Mouse (Mus musculus): ENCODE measurements at regions not wholly inside any gene's neighbourhood (a gene's known extent, or its start where the extent isn't known, plus 50 kb on each side); places are given as distances from the start of the nearest gene placed in this dataset.
"Not testable (repeated sequence)": the region's sequence is repeated elsewhere in the genome, so short reads cannot be mapped to it uniquely, and the experiment has no call there.

DNA sequence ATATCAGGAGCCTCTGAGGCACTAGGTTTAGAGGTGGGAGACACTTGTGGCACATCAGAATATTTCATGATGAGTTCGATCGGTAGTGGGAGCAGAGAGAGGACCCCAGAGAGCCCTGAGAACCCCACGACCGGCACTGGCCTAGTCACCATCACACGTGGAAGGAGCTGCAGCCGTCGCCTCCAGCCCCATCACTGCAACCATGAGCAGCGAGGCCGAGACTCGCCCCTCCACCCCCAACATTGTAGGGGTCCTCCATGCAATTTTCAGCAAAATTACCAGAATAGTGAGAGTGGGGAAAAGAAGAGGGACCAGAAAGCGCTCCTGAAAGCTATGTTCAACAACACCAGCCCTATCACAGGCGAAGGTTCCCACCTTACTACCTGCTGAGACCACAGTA, 297.0 kb downstream of the Edem1 start:
- DNase-seq (ENCODE audit: low spot score in 2 of 2), result no peak

DNA sequence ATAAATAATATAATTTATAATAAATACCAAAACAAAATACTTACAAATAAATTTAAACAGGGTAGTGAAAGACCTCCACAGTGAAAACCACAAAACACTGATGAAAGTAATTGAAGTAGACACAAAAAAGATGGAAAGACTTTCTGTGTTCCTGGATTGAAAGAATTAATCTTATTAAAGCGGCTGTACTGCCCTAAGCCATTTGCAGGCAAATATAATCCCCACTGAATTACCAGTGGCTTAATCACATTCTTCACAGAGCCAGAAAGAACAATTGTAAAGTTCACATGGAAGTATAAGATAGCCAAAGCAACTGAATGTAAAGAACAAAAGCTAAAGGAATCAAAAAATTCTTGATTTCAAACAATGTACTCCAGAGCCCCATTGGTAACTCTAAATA, 298.8 kb downstream of the Edem1 start:
- no peak for DNase-seq (ENCODE audit: low spot score in 2 of 2)

DNA sequence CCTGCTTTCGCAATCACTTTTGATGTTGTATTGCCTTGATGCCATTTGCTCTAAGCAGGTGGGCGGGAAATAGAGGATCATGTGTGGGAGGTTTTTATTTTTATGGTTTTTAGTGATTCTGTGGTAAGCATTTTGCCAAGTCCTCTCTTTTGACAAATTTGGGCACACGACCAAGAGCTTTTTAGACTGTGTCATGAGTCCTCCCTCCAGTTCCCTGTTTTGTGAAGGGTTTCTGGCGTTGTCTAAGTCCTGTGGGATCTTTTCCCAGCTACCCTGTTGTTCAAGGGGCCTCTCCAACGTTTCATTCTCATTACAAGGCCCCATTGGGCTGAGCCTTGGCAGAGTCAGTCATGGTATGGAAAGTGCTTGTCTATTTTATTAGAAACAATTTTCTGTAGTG, 317.7 kb downstream of the Edem1 start:
- DNase-seq (ENCODE audit: low spot score in 2 of 2), result no peak

DNA sequence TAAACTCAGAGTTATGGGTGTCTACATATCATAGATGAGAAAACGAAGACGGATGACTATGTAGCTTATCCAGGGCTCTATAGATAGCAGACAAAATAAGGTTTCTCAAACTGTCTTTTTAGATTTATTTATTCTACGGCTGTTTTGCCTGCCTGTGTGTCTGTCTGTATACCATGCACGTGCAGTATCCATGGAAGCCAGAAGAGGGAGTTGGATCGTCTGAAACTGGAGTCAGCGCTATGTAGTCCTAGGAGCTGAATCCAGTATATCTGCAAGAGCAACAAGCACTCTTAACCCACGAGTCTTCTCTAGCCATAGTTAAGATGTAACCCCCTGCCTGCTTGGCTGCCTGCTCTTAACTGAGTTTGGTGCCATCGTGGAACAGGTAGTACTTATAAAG, 320.6 kb downstream of the Edem1 start:
- no peak for DNase-seq (ENCODE audit: low spot score in 2 of 2)

DNA sequence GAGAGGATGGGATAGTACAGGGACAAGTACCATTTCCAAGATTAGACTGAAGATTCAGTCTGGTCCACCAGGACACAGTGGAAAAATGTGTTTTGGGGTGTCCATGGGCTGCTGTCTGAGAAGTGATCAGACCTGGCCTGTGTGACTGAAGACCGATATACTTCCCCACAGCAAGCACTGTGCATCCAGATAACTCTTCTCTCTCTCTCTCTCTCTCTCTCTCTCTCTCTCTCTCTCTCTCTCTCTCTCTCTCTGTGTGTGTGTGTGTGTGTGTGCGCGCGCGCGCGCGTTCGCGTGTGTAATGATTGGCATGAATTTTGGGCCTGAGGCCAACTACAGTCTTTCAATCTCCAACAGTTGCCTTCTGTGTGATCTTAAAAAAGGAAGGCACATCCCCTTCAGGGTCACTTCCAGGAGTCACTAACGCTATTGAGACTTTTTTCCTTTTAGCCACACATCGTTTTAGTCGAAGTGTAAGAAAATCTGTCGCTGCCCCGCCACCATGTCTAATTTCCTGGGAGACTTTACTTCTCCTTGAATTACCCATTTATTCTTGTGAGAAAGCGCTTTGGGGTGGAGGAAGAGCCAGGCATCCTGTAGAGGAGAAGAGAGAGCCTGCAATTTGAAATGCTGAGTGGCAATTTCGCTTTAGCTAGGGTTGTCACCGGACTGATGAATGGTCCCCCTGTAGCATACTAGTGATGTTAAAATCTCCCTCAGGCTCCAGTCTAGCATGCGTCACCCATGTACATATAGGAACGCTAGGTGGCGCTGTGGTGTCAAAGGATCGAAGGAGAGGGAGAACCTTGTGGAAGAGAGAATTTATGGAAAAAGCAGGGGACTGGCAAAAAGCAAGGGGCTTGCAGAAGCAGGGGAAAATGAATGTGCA, 321.8 kb downstream of the Edem1 start:
- DNase-seq (ENCODE audit: low spot score in 2 of 2), result peak in 1 of 2 experiments; percentile 13

DNA sequence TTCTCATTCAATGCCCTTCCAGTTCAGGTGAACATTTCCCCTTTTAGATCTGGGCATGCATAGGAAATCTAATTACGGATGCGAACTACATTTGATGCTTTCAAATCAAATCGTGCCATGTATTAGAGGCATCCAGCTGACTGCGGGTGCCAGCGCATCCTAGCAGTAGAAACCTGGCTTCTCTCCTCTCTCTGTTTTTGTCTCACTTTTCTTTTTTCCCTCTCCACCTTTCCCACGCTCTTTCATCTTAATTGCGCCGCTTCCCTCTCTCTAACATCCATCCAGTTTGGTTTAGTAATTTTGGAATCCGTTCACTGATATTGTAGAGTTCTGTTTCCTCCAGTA, 322.4 kb downstream of the Edem1 start:
- no peak for DNase-seq (ENCODE audit: low spot score in 2 of 2)

DNA sequence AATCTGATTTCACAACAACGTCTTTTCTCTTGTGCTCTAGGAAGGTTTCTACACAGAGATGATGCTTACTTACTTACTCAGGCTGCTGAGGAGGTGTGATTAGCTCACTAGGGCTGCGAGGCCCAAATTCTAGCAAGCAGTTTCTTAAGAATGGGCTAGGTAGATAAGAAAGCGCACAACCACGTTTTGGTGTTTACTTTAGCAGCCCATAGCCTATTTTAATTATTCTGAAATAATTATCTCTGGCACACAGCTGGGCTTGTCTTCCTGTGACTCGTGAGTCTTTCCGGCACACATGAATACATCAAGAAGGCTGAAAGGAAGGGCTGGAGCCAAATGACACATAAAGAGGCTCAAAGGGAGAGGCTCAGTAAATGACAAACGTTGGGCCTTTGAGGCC, 325.2 kb downstream of the Edem1 start:
- DNase-seq (ENCODE audit: low spot score in 2 of 2), result no peak

DNA sequence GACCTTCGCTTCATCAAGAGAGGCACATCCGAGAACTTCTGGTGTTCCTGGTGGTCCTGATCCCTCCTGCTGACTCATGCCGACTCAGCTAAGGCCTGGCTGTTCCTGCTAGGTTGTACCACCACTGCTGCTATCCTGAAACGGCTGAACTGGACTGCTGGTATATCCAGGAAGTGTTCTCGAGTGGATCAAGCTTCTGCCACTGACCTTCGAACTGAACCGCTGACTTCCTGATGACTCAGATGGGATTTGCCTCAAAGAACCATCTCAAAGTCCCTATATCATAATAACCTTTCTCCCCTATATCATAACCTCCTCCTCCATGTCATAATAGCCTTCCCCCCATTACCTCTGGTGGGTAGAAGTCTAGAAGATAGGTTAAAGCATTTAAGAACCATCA, 331.1 kb downstream of the Edem1 start:
- no peak for DNase-seq (ENCODE audit: low spot score in 2 of 2)

DNA sequence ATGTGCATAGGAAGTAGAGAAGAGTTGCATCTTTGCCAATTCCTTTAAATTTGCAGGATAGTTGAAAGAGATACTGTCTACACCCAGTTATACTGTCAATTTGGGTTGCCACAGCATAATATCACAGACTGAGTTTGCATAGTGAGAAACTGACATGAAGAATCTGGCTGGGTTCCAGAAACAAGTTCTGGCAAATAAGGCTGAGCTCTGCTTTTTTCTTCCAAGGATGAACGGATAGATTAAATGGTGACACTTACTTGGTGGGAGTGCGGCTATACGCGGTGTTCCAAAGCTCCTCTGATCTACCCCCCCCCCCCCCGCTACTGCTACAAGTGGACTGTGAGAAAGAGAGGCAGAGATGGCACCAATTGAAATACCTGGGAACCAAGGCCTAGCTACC, 339.0 kb downstream of the Edem1 start:
- DNase-seq (ENCODE audit: low spot score in 2 of 2), result no peak

DNA sequence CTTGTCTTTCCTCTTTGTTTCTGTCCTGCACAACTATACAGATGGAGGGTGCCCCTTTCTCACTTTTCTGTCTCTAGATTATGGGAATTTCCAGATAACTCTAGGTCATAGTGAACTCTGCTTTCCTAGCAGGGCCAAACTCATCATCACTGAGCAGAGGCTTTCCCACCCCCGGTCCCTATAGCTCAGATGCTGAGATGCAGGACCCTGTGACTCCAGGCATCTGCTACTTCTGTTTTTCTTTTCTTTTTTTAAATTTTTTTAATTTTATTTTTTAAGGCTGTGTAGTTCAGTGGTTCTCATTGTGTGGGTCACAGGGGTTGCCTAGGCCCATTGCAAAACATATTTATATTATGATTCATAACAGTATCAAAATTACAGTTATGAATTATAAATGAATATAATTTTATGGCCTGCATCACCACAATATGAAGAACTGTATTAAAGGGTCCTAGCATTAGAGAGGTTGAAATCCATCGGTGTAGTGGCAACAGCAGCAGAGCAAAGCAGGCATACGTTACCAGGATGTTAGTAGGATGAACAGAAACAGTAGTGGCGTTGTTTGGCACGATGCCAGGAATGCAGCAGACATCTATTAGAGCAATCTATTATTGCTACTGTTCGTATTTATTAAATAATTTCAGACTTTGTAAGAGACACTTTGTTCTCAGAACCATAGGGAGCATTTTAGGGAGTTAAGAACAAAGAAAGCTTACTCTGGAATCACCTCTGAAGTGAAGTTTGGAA, 343.8 kb downstream of the Edem1 start:
- DNase-seq (ENCODE audit: low spot score in 2 of 2), result no peak

DNA sequence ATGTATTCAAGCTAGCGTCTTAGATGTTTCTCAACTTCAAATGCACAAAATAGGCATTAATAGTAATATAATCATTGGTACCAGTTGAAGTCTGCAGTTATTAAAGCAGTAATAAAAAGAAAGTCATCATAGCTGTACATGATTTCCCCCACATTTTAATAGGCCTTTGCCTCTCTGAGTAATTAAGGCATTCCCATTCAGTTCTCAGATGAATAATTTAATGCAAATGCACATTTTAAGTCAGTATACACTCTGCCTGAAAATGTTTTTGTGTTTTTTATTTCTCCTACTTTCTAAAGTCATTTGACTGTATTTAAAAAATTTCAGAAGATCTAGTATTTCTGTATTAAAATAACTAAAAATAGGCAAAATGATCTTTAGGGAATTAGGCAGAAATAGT, 344.6 kb downstream of the Edem1 start:
- no peak for DNase-seq (ENCODE audit: low spot score in 2 of 2)

DNA sequence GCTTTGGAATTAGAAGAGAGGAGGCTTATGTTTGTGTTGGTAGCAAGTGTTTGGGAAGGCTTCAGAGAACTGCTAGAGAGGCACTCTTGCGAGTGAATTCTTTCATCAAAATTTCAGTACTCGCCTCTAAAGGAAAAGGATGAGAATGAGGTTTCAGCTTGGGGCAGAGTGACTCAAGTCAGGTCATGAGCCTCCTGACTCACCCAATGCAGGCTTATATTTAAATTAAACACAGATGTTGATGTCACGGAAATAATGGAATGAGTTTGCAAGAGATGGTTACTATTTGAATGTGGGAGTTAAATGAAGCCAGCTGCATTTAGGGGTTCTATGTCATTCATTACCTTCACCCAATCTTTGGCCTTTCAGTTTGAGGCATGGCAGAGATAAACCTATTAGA, 348.4 kb downstream of the Edem1 start:
- no peak for DNase-seq (ENCODE audit: low spot score in 2 of 2)

DNA sequence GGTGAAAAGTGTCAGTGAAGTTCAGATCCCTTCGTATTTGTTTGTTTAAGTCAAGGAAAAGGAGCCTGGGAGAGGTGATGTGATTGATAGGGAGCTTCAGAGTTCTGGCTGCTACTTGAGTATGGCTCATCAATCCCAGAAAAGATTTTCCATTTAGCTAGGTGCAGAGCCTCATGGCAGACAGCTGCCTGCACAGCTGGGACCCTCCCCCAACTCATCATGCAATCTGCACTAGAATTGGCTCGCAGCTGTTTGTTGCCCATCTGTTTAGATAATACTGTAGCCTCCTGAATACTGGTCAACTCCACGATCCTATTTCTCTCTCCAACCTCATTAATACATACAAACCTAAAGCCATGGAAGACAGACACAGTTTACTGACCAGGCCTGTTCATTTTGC, 354.4 kb downstream of the Edem1 start:
- DNase-seq (ENCODE audit: low spot score in 2 of 2), result no peak

DNA sequence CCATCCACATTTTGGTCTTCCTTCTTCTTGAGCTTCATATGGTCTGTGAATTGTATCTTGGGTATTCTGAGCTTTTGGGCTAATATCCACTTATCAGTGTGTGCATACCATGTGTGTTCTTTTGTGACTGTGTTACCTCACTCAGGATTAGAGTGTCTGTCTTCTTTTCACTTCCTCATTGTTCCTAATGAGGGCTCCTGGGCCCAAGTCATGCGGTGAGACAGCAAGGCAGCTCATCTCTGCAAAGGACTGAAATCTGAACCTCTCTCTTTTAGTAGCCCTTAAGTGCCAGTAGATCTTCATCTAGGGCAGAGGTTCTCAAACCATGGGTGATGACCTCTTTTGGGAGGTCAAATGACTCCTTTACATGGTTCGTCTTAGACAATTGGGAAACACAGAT, 364.6 kb downstream of the Edem1 start:
- DNase-seq (ENCODE audit: low spot score in 2 of 2), result not testable (repeated sequence)

DNA sequence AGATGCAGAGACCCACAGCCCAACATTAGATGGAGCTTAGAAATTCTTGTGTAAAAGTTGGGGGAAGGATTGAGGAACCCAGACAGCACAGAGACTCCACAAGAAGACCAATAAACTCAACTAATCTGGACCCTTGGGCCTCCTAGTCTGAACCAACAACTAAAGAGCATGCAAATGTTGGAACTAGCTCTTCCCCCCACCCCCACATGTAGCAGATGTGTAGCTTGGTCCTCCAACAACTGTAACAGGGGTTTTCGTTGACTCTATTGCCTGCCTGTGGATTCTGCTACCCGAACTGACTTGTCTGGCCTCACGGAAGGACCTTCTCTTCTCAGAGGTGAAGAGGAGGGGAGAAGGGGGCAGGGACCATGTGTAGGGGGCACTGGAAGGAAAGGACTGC, 365.2 kb downstream of the Edem1 start:
- DNase-seq (ENCODE audit: low spot score in 2 of 2), result no peak

DNA sequence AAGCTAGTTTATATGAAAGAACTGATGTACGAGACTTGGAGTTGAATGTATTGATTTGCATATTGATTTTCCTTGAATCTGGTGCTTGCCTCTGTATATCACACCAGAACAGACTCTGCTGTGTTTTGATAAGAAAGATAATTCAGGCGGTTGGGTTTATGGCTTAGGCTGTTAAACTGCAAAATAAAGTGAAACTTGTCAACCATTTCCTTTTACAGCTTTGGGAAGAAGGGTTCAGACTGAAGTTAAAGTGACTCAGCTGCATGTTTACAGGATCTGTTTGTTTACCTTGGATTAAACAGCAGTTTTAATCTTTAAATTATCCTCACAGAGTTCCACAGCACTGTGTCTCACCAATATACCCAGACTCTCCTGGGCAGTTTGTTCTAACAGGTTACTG, 381.3 kb downstream of the Edem1 start:
- DNase-seq (ENCODE audit: low spot score in 2 of 2), result no peak

DNA sequence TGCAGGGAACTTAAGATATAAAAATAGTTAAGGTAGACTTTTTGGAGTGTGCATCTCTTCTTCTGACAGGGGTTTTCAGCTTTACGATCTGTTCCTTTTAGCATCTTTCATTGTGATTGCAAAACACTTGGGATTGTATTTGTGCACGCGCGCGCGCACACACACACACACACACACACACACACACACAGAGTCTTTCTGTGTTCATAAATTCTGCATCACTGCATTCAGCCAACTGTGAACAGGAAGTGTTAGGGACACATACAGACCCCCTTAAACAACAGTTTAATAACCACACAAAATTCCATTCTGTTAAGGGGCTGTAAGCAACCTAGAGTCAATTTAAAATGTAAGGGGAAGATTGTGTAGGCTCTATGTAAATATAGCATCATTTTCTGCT, 401.9 kb downstream of the Edem1 start:
- no peak for DNase-seq (ENCODE audit: low spot score in 2 of 2)

DNA sequence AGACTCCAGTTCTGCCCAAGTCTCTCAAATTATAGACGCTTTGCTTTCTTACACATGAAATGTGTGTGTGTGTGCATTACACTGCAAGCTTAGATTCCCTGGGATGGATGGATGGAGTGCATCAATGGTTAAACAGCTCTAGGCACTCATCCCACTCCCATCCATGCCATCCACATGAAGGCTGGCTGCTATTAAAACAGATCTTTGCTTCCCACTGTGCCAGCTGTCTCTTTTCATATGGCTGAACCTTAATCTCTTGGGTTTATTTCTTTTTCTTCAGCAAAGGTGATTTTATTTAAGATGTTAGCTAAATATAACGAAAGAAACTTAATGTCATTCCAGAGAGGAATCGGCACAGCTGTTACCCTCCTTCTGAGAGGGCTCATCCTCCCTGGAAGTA, 405.0 kb downstream of the Edem1 start:
- no peak for DNase-seq (ENCODE audit: low spot score in 2 of 2)

DNA sequence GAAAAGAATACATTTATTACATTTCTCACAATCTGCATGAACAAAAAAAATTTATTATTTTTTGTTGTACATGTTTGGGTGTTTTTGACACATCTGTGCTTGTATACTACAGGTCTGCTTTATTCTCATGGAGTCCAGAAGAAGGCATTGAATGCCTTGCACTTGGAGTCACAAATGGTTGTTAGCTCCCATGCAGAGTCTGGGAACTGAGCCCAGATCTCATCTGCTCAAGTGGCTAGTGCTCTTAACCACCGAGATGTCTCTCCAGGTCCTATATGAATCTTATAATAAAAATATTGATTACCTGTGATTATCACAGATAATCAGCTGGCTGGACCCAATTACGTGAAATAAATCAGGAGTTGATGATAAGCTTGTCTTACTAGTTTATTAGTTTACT, 417.2 kb downstream of the Edem1 start:
- DNase-seq (ENCODE audit: low spot score in 2 of 2), result no peak

DNA sequence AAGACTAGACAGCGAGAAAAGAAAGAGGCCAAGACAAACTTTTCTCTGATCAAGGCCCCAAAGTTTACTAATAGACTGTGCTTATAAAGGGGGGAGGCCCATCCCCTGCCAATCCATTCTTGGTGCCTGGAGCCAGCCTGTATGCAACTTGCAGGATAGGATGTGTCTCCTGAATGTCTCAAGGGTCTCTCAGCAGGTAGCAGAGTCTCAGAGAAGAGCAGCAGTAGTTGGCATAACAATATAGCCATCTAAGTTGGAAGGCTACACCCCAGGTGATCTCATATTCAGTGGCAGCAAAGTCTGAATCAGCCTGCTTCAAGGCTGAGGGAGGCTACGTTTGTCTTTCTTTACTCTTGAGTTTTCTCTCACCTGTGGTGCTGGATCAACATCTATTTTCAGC, 418.1 kb downstream of the Edem1 start:
- not testable (repeated sequence) for DNase-seq (ENCODE audit: low spot score in 2 of 2)

All from spleen, postnatal 14 days (tissue).